Mouse (Mus musculus): Measurements from ENCODE around the gene Cox14. TPM values are rescaled to one million over a fixed set of nuclear protein-coding genes. Genes with fewer than 3 reads are reported as not detected.

The Cox14 gene
- total RNA-seq, 2 experiments from 2014 or later, result 30.8 to 83.5 TPM

Other genes starting within 250 kb of the Cox14 start
- gene Faim2, start 197.5 kb upstream of the Cox14 start, total RNA-seq (2015), result 0.39 and 0.56 TPM in 2 replicates
- 0.10 and 0.17 TPM in 2 replicates for gene Faim2, start 197.5 kb upstream of the Cox14 start, total RNA-seq (2017)
- not detected in 2 replicates for gene Aqp2, start 146.6 kb upstream of the Cox14 start, total RNA-seq (2015)
- gene Aqp2, start 146.6 kb upstream of the Cox14 start, total RNA-seq (2017), result not detected in 2 replicates
- not detected in 2 replicates for gene Aqp5, start 134.8 kb upstream of the Cox14 start, total RNA-seq (2015)
- gene Aqp5, start 134.8 kb upstream of the Cox14 start, total RNA-seq (2017), result not detected in 2 replicates
- gene Aqp6, start 124.2 kb upstream of the Cox14 start, total RNA-seq (2015), result not detected in 2 replicates
- gene Aqp6, start 124.2 kb upstream of the Cox14 start, total RNA-seq (2017), result not detected in 2 replicates
- 61.7 and 69.9 TPM in 2 replicates for gene Racgap1, start 74.0 kb upstream of the Cox14 start, total RNA-seq (2015)
- gene Racgap1, start 74.0 kb upstream of the Cox14 start, total RNA-seq (2017), result 69.1 and 69.4 TPM in 2 replicates
- not detected in 2 replicates for gene Asic1, start 55.2 kb upstream of the Cox14 start, total RNA-seq (2015)
- not detected in 2 replicates for gene Asic1, start 55.2 kb upstream of the Cox14 start, total RNA-seq (2017)
- gene Smarcd1, start 23.5 kb upstream of the Cox14 start, total RNA-seq (2015), result 22.8 and 24.1 TPM in 2 replicates
- 11.6 and 17.3 TPM in 2 replicates for gene Smarcd1, start 23.5 kb upstream of the Cox14 start, total RNA-seq (2017)
- gene Gm17349, start 20.1 kb upstream of the Cox14 start, total RNA-seq (2015), result not detected in 2 replicates
- not detected in 2 replicates for gene Gm17349, start 20.1 kb upstream of the Cox14 start, total RNA-seq (2017)
- gene Gpd1, start 8.1 kb upstream of the Cox14 start, total RNA-seq (2015), result 0.15 and 0.67 TPM in 2 replicates
- 1.3 TPM in 2 replicates for gene Gpd1, start 8.1 kb upstream of the Cox14 start, total RNA-seq (2017)
- gene Cers5, start 47.3 kb downstream of the Cox14 start, total RNA-seq (2015), result 42.9 and 49.4 TPM in 2 replicates
- gene Cers5, start 47.3 kb downstream of the Cox14 start, total RNA-seq (2017), result 20.6 and 23.0 TPM in 2 replicates
- 4.8 and 5.0 TPM in 2 replicates for gene Lima1, start 149.8 kb downstream of the Cox14 start, total RNA-seq (2015)
- gene Lima1, start 149.8 kb downstream of the Cox14 start, total RNA-seq (2017), result 4.2 and 4.8 TPM in 2 replicates
- gene Fam186a, start 241.4 kb downstream of the Cox14 start, total RNA-seq (2015), result not detected in 2 replicates
- not detected in 2 replicates for gene Fam186a, start 241.4 kb downstream of the Cox14 start, total RNA-seq (2017)
- gene Larp4, start 244.4 kb downstream of the Cox14 start, total RNA-seq (2015), result 119 and 137 TPM in 2 replicates
- 76.3 and 97.8 TPM in 2 replicates for gene Larp4, start 244.4 kb downstream of the Cox14 start, total RNA-seq (2017)